Mouse (Mus musculus) neural tube, embryonic 10.5 days (tissue): ENCODE data around the gene Arhgap9.

Experiments used
- DNase-seq: peaks from one replicate; pipeline ENCODE4 v3.0.0-alpha.2; 2017; ENCODE audit warnings: low spot score; ENCODE audit errors: extremely low spot score

The Arhgap9 gene

DNA sequence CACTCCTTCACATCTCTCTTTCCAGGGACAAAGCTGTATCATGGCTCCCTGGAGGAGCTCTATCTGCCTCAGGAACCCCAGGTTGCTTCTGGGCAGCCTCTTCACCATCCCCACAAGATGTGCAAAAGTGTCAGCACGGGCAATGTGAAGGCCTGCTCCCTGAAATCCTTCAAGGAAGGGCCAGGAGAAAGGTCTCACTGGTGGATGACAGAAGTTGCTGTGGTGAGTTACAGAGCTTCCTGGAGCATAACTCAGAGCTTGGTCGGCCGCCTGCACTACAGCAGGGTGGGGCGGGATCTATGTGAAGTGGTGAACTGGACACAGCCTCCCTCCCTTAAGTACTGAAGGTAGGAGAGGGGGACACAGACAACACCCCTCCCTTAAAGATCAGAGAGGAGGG is 905 bp downstream of the Arhgap9 start:
- no peak for DNase-seq

DNA sequence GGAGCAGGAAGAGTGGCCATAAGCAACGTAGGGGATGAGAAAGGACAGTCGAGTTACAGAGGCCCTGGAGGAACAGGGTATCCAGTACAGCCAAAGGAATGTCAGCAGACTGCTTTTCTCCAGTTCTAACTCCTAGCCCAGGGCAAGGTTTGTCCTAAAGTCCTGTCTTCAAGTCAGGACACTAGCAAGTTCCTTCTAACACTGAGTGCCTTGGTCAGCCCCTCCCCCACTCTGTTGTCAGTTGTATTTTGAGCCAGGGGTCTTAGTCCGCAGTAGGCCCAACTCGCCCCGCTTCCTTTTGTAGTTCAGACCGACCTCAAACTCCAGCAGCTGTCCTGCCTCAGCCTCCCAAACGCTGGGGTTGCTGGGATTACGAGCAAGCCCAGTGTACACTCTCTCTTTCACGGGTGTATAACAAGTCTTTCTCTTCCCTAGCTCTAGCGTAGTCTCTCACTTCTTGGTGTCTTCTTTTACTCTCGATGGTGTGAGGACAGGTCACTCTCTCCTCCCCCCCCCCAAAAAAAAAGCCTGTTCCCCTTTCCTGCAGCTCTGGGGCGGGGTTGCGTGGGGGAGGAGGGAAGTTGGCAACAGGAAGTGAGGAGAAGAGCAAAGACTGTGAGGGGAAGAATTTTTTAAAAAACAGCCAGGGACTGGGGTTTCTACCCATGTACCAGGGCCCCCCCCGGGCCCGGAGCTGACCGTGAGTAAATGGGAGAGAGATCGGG is 1.5 kb downstream of the Arhgap9 start:
- no peak for DNase-seq

DNA sequence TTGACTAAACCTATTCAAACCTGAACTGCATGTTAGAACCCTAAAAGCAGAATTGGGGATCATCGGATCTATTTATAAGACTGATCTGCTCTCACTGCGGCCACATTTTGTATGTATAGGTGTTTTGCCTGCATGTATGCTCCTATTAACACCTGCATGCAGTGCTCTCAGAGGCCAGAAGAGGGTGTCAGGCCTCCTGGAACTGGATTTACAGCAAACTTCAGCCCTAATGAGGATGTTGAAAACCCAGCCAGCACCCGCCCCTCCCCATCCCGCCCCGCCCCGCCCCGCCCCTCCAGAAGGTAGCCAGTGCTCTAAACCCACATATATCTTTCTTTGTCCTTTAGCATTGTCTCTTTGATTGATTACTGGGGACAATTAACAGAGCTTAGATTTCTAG is 2.7 kb downstream of the Arhgap9 start:
- peak; percentile 49 for DNase-seq

DNA sequence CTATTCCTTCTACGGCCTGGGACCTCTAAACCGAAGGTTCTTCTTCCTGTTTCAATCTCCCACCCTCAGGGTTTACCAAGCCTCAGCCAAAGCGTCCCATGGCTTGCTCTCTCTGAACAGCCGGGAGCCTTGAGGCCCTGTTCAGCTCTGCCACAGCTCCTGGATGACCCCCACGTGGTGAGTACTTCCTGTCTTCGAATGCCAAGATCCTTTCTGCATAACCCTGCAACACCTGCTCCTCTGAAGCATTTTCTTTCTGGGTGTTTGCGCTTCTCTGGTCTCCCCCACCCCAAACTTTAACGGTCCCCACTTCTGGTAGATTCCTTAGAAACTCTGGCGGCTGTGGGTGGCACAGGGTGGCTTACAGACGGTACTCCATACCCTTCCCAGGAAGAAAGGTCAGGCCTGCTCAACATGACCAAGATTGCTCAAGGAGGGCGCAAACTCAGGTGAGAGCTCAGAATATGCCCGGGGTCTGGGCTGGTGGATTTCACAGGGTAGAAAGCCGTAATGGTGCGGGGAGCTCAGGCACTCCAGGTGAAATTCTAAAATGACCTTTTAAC is 3.8 kb downstream of the Arhgap9 start:
- no peak for DNase-seq

DNA sequence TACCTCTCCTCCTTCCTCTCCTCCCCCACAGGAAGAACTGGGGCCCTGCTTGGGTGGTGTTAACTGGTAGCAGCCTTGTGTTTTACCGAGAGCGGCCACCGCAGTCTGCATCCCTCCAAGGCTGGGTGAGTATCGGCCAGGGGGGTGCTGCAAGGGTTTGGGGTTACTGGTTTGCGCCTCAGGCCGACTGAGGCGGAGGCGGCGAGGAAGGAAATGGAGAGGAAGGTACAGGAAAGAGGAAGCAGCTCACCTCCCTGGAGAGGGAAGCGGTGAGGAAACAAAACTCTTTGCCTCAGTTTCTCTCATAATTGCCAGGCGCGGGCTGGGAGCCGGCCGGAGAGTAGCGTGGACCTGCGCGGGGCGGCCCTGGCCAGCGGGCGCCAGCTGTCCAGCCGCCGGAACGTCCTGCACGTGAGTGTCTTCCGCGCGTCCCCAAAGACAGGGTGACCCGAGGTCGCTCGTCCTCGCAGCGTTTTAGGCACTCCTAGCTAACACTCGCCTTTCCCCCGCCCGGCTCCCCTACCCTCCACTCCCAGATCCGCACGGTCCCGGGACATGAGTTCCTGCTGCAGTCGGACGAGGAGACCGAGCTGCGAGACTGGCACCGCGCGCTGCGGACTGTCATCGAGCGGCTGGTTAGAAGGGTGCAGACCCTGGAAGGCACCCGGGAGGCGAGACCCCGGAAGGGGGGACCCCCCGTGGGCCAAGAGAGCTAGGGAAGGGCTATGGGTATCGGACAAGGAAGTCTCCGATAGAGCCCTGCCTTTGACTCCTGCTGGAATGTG is 4.4 kb downstream of the Arhgap9 start:
- peak; percentile 70 for DNase-seq

DNA sequence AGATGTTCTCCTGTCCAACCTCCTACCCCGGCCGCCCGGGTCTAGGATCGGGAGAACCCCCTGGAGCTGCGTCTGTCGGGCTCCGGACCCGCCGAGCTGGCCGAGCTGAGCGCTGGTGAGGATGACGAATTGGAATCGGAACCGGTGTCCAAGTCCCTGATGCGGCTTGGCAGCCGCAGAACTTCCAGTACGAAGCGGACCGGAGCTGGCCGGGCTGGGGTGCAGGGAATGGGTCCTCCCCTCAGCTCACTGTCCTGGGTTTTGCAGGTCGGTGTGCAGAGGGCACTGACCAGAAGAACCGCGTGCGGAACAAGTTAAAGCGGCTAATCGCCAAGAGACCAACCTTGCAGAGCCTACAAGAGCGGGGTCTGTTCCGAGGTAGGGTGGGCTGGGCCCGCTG is 5.1 kb downstream of the Arhgap9 start:
- no peak for DNase-seq

DNA sequence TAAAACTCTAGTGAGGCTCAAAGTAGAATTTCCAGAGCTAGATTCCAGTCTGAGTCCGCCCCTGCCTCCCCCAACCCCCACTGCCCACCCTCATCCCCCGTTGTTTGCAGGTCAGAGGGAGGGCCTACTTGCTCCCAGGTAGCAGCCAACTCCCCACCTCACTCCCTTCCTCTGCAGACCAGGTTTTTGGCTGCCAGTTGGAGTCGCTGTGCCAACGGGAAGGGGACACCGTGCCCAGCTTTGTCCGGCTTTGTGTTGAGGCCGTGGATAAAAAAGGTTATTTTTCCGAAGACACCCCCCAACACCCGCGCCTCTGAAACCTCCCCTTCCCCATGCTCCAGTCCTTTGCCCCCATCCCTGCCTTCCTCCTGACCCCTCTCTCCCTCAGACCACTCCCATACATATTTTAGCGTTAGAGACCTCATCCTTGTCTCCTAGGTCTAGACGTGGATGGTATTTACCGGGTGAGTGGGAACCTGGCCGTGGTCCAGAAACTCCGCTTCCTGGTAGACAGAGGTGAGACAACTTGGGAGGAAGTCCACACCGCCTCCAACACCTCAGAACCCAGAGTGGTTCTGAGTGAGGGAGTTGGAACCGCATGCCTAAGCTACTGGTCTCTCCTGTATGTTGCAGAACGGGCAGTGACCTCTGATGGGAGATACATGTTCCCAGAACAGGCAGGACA is 5.8 kb downstream of the Arhgap9 start:
- no peak for DNase-seq

DNA sequence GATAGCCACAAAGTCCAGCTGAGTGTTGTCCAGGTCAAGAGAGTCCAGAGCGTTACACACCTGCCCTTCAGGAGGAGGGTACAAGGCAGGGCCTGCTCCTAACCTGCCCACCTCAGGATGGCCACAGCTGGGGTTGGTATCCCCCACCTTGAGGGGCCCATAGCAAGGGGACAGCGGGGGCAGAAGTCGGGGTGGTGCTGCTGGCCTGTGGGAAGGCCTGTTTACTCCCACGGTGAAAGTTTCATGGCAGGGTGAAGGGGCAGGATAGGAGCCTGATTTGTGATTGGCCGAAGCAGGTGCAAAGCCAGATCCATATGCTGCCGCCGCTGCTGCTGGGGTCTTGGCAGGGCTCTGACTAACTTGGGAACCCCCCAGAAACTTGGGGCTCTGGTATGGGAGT is 8.4 kb downstream of the Arhgap9 start:
- no peak for DNase-seq

DNA sequence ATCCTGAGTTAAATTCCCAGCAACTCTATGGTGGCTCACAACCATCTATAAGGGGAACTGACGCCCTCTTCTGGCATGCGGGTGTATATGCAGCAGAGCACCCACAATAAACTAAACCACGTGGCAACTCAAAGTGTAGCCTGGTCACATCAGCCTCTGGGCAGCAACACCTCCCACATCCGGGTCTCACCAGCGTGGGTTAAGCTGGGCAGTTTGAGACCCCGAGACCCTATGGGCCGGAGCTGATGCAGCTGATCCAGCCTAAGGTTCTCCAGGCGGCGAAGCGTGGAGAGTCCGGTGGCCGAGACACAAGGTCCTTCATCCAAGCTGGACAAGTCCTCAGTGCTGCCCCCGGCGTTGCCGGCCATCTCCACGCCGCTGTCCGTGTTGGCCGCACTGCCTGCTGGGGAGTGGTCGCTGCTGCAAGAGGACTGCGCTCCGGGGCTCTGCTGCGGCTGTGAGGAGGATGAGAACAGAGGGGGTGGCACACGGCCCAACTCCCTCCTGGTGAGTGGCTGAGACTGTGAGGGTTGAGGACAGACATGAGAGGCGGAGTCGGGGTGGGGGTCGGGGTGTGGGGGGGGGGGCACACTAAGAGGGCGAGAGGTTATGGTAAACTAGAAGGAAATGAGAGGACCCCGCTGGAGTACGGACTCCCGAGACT is 10.6 kb downstream of the Arhgap9 start:
- DNase-seq: no peak

DNA sequence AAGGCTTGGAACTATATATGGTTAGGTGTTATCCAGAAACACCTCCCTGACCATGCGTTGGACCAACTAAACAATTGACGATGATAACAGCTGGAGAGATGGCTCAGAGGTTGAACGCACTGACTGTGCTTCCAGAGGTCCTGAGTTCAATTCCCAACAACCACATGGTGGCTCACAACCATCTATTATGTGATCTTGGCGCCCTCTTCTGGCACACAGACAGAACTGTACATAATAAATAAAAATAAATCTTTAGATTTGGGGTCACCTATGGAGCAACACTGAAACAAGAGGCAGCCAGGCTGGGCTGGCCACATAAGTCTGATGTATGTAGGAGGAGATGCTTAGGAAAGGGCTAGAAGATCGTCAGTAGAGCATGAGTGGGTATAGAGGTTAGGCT is 11.4 kb downstream of the Arhgap9 start:
- DNase-seq: no peak

DNA sequence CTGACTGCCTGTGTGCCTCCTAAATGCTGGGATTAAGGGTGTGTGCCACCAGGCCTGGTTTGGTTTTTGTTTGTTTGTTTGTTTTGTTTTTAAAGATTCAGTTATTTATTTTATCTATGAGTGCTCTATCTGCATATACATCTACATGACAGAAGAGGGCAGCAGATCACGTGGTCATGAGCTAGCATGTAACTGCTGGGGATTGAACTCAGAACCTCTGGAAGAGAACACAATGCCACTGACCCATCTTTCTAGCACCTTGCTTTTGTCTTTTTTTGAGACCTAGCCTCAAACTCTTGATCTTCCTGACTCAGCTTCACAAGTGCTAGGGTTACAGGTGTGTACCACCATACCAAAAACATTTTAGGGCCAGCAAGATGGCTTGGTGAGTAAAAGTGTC is 13.5 kb downstream of the Arhgap9 start:
- no peak for DNase-seq

DNA sequence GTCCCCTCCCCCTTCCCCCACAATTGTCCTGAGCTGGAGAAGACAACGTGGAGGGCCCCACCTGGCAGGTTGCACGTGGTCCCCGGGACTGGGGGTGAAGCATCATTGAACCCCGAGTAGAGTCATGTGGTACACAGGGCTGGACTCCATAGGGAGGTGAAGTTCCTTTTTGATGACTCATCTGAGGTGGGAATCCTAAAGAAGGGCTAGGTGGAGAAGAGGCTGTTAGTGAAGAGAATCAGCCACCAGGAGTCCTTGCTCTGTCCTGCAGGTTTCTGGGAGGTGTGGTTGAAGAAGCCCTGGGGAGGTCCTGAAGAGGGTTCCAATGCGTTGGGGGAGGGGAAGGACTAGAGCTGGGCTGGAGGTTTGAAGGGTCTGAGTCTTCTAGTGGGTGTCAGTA is 15.2 kb downstream of the Arhgap9 start:
- no peak for DNase-seq

DNA sequence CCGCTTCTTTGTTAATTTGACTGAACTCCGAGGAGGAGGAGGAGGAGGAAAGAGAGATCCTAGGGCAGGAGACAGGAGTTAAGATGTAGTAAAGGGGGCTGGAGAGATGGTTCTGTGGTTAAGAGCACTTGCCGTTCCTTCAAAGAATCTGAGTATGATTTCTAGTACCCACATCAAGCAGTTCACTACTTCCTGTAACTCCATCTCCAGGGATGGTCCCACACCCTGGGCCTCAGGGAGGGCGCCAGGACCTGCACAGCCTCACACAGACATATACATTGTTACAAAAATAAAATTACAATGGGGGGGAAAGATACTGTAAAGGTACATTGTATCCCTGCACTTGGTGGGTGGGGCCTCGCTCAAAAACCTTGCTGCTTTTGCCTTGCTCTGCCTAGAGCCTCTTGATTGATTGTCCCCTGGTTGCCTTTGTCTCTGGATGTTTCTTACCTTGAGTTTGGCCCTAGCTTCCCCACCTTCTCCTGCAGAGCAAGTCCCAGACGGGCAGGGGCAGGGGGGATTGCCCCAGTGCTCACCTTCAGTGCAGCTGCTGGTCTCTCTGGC is 15.9 kb downstream of the Arhgap9 start:
- DNase-seq: no peak

DNA sequence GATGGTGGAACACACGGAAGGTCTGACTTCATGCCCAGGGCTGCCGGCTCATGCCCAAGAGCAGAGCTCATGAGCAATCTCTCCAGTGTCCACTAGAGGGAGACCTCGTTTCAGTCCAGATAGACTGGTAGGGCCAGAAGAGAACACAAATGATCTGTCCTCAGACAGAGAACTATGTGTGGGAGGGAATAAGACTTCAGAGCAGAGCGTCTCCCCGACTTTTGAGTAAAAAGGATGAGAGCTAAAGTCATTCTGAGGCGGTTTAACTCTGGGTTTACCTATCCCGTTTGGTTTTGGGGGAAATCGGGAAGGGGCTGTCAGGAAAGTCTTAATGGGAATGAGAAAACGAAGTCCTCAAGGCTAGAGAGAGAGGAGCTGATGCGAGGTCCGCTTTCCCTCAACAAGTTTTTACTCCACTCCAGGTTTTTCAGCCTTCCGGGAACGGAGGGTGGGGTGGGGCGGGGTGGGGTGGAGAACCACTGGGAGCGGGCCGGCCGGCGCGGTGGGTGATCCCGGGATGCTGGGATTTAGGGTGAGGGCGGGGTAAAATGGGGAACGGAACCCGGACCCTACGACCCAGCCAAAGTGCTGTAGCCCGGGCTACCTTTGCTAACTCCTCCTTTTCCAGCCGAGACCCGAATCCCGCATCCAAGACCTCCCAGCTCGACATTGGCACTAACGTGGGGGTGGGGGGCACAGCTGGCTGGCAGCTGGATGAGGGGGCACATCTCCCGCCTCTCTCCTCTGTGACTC is 17.3 kb downstream of the Arhgap9 start:
- DNase-seq: peak; percentile 86

DNA sequence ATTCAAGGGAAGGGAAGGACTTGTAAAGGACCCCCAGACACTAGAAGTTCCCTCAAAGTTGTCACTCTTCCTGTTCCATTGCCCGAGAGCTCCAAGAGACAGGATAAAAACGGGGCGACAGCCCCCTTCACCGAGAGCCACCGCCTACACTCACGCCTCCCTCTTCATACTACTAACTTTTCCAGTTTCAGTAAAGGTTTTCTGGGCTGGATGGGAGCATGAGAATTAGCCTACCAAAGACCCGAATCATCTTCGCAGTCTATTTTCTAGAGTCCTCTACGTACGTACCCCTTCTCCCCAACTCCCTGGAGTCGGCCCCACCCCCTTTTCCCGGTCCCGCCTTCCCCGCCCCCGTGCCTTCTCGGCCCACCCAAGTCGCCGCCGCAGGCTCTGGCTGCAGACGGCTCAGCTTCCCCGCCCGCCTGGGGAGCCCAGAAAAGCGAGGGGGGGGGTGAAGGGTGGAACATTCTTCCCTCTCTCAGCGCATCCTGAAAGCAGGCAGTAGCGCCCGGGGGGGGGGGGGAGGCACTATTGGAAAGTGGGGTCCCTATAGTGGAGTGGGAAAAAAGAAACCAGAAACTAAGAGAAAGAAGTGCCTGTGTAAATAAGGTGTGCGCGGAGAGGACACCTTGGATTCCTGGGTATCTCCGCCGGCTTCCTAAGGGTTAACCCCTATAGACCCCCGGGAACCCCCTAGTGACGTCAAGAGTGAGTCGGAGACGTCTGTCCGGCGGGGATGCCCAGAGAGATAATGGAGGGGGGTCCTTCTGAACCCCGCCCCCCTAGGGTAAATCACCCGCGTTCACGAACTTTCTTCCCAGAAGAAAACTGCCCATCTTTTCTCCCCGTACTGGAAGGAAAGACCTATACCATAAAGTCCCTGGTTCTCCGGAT is 18.2 kb downstream of the Arhgap9 start:
- DNase-seq: peak; percentile 81

DNA sequence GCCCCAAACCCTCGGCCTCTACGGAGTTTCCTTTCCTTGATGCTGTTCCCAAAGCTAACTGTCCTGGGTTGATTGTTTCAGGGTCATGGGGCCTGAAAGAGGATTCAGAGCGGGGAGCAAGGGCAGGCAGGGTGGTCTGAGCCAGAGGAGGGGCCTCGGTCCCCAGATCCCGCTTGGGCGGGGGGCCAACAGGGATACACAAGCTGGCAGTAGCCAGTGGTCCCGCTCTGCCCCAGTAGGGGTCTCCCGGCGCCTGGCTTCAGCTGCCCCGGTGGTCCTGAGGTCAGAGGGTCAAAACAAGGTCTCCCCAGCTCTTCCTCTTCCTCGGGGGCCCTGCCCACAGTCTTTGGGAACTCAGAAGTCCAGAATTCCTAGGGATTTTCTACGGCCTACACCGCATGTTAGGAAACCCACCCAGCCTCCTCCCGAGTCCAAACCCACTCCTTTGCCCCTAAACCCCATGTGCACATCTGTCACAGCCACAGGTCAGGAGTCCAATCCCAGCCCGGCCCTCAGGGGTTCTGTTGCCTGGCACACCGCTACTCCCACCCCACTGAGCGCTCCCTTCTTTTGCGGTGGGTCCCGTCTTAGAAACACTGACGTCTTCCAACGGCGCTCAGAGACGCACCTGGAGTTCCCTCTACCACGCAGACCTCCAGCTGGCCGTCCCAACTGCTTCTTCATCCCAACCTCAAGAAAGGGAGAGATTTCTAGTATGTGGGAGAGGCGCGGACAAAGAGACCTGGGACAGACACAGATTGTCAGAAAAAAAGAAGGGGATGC is 19.0 kb downstream of the Arhgap9 start:
- peak; percentile 80 for DNase-seq

DNA sequence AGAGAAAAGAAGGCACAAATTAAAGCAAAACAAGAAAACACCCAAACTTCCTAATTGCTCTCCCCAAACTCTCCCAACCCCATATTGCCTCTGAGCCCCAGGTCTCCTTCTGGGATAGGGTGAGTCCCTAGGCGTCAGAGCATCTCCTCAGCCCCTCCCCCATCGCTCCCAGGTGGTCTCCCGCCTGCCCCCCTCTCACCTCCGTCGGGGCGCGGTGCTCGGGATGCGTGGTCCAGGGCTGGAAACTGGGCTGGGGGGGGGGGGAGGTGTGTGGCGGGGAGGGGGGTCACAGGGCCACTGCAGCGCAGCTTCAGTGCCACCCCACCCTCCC is 19.6 kb downstream of the Arhgap9 start:
- peak; percentile 64 for DNase-seq

DNA sequence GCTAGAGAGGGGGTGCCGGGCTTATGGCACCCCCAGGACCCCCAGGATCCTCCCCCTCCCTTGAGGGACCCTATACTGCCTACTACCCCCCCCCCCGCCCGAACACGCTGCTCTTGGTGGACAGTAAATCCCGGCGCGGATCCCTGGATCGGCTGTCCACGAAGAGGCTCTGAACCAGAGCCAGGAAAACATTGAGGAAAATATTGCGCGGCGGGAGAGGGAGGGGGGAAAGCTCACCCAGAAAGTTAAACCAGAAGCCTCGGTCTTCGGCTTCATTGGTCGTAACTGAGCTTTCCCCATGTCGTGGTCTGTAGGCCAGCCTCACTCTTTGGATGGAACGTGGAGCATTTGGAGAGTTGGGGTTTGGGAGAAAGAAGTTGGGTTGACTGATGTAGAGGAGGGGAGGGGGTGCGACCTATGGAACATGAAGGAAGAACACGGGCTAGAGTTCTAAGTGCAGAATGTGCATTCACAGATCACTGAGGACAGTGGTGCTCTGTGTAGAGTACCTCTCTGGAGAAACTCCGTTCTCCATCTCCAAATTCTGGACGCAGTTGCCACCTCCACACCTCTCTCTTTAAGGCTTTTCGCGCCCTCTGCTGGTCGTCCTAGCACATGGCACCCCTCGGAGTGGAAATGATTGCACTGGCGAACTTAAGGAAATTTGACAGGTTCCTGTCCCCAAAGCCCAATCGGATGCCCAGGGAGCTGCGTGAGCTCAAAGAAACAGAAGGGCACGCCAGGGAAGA is 20.3 kb downstream of the Arhgap9 start, which contains the start of gene Gli1:
Gli1 (minus strand) TSS at position 84 of the 749 bp plus-strand sequence.
- peak; percentile 92 for DNase-seq
